Mouse (Mus musculus) lung, postnatal 4 days (tissue): ENCODE measurements around the gene Wdr35.
A peak's percentile ranks its signal among the peaks of the same experiment; 100 is the strongest.
"Not testable (repeated sequence)": the region's sequence is repeated elsewhere in the genome, so short reads cannot be mapped to it uniquely, and the experiment has no call there.

Experiments
- DNase-seq, 2 experiments: peaks; one replicate each; pipeline ENCODE4 v3.0.0; 2021

Gene Wdr35

GRCm38 (mm10) chr12:9007811-9008210 lies 34.1 kb downstream of the Wdr35 start:
- no peak for DNase-seq

- DNase-seq: no peak
Measured at GRCm38 (mm10) chr12:9010311-9010710, 36.6 kb downstream of the Wdr35 start.

GRCm38 (mm10) chr12:9016376-9016775 lies 42.7 kb downstream of the Wdr35 start:
- DNase-seq: no peak

DNA sequence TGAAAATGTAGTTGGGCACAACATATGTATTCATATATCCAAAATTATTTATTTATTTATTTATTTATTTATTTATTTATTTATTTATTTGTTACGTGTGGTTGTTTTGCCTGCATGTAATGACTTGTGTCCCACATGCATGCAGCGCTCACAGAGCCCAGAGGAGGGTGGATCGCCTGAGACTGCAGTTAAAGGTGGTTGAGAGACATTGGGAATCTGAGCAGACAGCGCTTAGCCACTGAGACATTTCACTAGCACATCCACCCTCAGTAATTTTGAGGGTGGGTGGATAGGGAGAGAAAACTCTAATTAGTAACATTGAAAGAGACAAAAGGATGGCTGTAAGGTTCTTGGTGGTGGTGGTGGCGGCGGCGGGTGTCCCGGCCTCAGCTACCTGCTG lies 46.7 kb downstream of the Wdr35 start:
- DNase-seq: no peak

DNA sequence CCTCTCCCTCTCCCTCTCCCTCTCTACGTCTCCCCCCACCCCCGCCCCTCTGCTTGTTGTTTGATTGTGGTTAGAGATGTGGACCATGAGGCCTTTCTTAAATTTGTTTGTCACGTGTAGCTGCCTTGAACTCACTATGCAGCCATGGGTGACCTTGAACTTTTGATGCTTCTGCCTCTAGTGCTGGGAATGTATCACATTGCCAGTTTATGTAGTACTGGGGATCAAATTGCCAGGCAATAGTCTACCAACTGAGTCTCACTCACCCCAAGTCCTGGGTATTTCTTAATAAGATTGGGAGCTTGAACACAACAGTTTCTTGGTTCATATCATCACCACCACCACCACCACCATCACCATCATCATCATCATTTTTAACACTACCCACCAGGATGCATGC lies 47.3 kb downstream of the Wdr35 start:
- DNase-seq: no peak

DNA sequence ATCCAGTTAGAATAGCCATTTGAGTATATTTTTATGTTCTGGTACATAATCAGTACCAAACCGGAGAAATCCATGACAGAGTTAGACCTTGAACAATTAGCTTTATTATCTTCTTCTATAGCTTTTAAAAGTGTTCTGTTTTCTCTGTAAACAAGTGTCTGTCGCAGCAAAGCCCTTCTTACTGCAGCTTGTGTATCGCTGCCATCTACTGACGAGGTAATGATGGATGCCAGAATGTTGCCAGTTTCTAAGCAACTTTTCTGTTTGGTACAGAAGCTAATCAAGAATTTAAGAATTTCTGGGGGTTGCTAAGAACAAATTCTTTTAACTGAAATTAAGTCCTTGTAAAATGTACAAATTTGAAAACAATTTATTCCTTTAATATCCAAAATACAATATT lies 49.3 kb downstream of the Wdr35 start:
- DNase-seq: no peak

- no peak for DNase-seq
Measured at GRCm38 (mm10) chr12:9024071-9024470, 50.4 kb downstream of the Wdr35 start.

DNA sequence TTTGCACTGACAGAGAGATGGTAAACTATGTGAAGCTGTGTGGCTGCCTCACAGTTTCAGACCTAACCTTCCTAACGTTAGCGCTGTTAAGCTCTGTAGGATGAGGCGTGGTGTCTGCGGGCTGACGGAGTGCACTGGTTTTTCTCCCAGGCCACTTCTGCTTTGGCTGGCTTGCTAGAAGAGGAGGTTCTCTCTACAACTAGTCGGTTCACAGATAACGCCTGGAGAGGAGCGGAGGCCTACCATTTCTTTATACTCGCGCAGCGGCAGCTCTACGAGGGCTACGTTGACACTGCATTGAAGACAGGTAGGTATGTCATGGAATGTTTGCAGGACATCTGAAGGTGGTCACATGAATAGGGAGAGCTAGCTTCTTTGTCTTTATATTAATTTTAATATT lies 51.0 kb downstream of the Wdr35 start:
- no peak for DNase-seq

- DNase-seq: no peak
Measured at GRCm38 (mm10) chr12:9026843-9027242, 53.2 kb downstream of the Wdr35 start.

DNA sequence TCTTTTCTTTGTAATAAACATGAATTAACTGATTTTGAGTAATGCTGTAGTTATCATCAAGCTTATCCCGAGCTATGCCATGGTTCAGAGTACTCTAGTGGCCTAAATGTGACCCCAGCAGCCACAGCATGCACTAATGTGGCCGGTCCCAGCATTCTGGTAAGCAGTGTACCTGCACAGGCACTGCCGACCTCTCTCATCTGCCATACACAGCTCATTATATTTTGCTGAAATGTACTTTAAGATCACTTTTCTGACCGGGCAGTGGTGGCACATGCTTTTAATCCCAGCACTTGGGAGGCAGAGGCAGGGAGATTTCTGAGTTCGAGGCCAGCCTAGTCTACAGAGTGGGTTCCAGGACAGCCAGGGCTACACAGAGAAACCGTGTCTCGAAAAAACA lies 55.1 kb downstream of the Wdr35 start:
- not testable (repeated sequence) for DNase-seq

DNA sequence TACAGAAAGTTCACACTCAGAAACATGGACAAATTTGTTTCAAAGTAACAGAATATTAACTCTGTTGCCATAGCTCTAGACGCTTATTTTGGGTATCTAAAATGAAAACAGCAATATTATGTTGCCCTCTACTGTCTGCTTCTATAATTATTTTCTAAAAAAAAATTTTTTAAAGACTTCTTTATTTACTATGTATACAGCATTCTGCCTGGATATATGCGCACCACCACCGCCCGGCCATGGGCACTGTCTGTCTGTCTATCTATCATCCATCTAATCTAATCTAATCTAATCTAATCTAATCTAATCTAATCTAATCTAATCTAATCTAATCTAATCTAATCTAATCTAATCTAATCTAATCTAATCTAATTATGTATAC lies 55.8 kb downstream of the Wdr35 start:
- DNase-seq: no peak

DNA sequence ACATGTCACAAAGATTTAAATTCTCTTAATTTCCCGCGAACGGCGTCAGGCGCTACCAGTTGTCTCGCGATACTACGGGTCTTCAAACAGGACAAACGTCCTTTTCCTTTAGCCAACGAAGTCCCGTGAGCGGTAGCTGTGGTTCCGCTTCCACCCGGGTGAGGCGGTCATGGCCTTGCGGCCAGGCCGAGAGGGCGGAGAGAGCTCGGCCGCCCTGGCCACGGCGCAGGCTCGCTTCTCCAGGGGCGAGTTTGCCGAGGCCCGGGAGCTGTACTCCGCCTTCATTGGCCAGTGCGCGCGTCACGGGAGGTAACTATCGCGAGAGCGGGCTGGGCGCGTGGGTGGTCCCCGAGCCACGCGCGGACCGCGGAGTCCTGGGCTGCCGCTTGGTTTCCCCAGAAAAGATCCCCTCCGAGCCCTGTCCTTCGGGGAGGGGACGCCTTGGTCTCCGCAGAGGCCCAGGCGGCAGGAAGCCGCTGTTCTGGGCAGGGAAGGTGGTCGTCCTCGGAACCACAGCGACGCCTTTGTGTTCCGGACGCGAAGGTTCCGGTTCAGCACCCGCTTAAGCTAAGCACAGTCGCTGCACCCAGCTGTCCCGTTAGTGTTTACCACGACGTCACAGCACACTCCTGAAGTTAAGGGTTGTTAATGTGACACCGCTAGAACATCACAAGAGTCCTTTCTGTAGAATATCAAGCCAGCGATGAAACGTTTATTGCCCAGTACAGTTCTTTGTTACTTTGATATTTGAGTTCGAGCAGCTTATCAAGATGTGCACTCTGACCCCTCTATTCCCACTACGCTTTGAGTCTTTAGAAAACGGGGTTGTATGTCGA lies 56.4 kb downstream of the Wdr35 start, which contains the start of gene Ttc32:
TSS of gene Ttc32 (plus strand) at position 110 of the 836 bp plus-strand sequence.
- peak; percentile 96 for DNase-seq

GRCm38 (mm10) chr12:9031166-9031565 lies 57.5 kb downstream of the Wdr35 start:
- DNase-seq: no peak

GRCm38 (mm10) chr12:9033140-9033539 lies 59.4 kb downstream of the Wdr35 start:
- no peak for DNase-seq

GRCm38 (mm10) chr12:9036409-9036808 lies 62.7 kb downstream of the Wdr35 start:
- no peak for DNase-seq

GRCm38 (mm10) chr12:9040177-9040576 lies 66.5 kb downstream of the Wdr35 start:
- DNase-seq: no peak

DNA sequence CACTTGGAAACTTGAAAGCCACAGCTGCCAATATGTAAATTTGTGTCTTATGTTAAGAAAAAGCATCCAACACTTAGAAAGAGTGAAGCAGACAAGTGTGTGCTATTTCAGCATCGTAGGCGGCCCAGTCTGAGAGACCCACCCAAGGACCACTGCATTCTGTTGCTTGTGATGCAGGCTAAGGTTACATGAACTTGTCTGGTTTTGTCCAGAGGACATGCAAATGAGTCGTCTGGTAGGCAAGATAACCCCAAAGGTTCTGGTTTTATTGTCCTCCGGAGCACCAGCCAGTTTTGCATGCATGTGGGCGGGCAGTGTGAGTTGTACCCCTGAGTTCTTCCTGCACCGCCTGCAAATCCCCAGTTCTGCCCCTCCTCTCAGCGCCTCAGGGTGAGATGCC lies 67.0 kb downstream of the Wdr35 start:
- DNase-seq: no peak

DNA sequence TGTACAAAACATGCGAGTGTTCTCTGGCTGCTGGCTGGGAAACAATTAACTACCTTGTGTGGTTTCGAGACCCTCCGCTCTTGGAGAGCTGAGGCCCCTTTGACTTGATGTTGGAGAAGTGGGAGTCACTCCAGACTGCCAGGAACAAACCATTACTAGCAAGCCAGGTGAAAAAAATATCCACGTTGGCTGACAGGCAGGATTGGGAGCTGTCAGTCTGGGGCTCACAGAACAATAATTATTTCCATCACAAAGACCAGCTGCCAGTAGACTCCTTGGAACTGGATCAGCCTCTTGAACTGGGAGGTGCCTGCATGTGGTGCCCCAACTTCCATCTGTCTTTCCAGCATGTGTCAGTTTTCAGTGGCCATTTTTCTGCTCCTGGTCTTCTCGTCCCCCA lies 68.6 kb downstream of the Wdr35 start:
- no peak for DNase-seq

- DNase-seq: no peak
Measured at GRCm38 (mm10) chr12:9042759-9043158, 69.1 kb downstream of the Wdr35 start.

GRCm38 (mm10) chr12:9044666-9045065 lies 71.0 kb downstream of the Wdr35 start:
- peak in 1 of 2 experiments; percentile 5 for DNase-seq

DNA sequence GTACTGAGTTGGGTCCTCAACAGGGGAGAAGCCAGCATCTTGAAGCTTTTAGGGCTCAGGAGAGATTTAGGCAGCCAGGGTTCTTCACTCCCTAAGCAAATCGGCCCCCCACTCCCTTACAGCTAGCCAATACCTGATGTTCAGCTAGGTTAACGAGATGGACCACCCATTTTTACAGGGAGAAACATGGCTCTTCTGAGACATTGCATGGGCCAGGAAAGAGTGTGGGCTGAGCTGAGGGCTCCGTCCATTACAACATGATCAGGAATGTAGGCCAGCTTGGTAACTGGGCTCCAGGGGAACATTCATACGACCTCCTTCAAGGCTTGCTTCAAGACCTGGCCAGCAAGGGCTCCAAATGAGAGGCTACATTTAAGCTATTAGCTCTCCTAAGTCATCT lies 73.0 kb downstream of the Wdr35 start:
- DNase-seq: peak in 1 of 2 experiments; percentile 2

GRCm38 (mm10) chr12:9048090-9048489 lies 74.4 kb downstream of the Wdr35 start:
- peak in 1 of 2 experiments; percentile 25 for DNase-seq

GRCm38 (mm10) chr12:9050824-9051223 lies 77.1 kb downstream of the Wdr35 start:
- peak; percentile 13 to 21 for DNase-seq

- peak; percentile 65 to 82 for DNase-seq
Measured at GRCm38 (mm10) chr12:9052075-9052829, 78.6 kb downstream of the Wdr35 start.
